Mouse (Mus musculus) heart, adult 2 months (tissue): ENCODE measurements around the gene Terb1.

Experiments
- CTCF ChIP-seq: fragments of 200-600 bp; IDR thresholded peaks from 2 replicates; pipeline ENCODE4 v1.8.1; 2022; ENCODE audit warnings: antibody characterized with exemption, mild to moderate bottlenecking, moderate library complexity
- EP300 ChIP-seq: fragments of 200-500 bp; IDR thresholded peaks from 2 replicates; pipeline ENCODE4 v1.6.1; 2011; ENCODE audit warnings: low read depth, low read length, control low read depth; ENCODE audit not compliant: insufficient read depth
- POLR2A ChIP-seq: fragments of 200-500 bp; IDR thresholded peaks from 2 replicates; pipeline ENCODE4 v1.6.1; 2011; ENCODE audit warnings: mild to moderate bottlenecking, low read depth, low read length, control low read depth; ENCODE audit not compliant: insufficient read depth

- TF ChIP-seq CTCF: no peak
- no peak for TF ChIP-seq EP300
- no peak for TF ChIP-seq POLR2A
These were observed 8.2 kb upstream of the Terb1 start for GRCm38 (mm10) chr8:104517872-104518271.
